Mouse (Mus musculus): Measurements from ENCODE around the gene Brd4.

Brd4 gene

DNA sequence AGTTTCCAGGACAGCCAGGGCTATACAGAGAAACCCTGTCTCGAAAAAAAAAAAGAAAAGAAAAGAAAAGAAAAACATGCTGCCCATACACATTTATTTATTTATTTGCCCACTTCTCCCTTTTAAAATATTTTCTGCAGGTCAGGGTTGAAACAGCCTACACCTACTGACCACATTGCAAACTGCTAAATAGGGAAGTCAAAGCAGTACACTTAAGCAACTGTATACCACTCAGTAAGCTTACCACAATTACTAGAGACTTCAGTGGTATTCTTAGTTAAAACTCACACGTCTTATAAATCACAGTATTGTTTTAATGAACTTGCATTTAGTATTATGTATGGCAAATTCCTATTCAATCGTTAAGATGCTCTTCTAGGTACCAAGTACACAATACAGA, 3.9 kb downstream of the Brd4 start:
- no peak for DNase-seq (ENCODE audit: low spot score)

DNA sequence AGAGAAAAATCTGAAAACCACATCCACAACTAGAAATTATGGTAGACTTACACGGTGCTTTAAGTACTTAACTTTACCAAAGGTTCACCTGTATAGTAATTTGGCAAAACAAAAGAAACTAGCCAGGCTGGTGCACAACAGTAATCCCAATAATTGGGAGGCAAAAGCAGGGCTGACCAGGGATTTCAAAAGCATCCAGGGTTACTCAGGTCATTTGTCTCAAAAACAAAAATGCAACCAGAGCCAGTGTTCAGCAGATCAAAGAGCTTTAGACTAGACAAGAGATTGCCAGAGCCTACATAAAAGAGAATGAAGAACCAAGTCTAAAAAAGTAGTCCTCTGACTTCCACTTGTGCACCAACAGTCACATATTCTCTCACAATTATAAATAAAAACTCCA, 7.3 kb downstream of the Brd4 start:
- DNase-seq (ENCODE audit: low spot score), result no peak

DNA sequence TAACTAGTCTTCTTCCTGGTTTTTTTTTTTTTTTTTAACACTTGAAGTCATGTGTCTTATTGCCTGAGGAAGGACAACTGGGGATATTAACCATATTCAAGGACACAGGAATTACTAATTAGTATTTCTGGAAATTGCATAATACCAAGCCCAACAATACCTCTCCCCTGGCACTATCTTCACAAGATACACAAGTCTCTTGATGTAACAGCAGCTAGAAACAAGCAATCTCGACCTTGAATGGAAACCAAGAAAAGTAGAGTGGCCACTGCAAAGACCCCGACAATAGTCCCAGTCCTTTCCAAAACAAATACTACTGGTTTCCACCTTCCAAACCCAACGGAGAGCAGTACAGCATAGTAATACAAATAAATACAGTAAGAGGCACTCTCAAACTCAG, 9.0 kb downstream of the Brd4 start:
- no peak for DNase-seq (ENCODE audit: low spot score)

DNA sequence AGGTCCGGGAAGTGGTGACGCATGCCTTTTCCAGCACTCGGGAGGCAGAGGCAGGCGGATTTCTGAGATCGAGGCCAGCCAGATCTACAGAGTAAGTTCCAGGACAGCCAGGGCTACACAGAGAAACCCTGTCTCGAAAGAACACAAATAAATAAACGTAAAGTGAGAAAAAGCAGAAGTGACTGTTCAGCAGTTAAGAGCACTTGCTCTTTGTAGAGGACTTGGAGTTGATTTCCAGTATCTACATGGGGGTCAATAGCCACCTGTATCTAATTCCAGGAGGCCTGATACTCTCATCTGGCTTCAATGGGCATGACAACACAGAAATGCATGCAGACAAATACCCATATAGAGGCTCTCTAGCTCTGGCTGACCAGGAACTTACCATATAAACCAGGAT, 15.4 kb downstream of the Brd4 start:
- DNase-seq (ENCODE audit: low spot score), result no peak

DNA sequence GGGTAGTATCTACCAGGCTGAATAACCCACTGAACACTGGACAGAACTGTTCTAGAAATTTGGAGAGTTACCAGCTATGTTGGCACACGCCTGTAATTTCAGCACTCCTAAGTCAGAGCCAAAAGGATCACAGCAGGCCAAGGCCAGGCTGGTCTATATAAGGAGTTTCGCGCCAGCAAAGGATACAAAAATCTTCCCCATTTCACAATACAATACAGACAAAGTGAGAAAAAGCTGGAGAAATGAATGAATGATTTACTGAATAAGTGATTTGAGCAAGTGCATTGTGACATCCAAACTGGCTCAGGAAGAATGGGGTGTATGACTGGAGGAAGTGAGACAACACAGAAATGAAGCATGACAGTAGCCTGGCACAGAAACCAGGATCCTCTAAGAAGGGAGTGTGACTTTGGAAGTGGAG, 16.0 kb downstream of the Brd4 start:
- peak; percentile 90 for DNase-seq (ENCODE audit: low spot score)

- no peak for DNase-seq (ENCODE audit: low spot score)
Observed at GRCm38 (mm10) chr17:32268096-32268495, 16.4 kb downstream of the Brd4 start.

DNA sequence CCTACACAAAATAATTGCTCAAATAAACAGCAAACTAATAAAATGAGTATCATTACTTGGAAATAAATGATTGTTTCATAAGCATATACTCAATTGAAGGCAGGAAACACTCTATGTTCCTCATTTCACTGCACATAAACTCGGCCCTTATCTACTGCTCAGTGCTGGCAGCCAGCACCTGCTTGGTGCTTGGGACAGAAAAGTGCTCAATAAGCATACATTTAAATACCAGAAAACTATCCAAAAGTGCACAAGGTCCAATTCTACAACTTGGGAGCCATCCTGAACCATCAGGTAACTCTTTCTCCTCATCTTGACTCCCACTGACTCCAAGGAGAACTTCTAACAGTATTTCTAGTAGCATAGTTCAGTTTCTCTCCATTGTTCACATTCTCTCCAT, 16.9 kb downstream of the Brd4 start:
- DNase-seq (ENCODE audit: low spot score), result no peak

DNA sequence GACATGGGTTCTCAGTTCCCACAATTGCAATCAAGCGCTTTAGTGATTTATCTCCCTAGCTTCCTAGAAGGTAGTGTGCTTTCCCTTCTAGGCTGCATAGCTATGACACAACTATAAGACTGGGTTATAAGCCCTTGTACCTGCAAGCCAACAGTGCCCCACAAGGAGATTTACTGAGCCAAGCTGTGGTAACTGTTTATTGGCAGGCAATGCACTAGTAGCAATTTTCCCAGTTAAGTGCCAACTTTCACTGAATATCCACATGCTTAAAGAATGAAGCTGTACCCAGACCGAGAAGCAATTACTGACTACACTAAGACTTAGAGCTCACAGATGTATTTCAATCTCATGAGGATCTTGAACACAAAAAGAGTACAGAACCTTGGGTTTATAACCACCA, 20.9 kb downstream of the Brd4 start:
- DNase-seq (ENCODE audit: low spot score), result peak; percentile 91

DNA sequence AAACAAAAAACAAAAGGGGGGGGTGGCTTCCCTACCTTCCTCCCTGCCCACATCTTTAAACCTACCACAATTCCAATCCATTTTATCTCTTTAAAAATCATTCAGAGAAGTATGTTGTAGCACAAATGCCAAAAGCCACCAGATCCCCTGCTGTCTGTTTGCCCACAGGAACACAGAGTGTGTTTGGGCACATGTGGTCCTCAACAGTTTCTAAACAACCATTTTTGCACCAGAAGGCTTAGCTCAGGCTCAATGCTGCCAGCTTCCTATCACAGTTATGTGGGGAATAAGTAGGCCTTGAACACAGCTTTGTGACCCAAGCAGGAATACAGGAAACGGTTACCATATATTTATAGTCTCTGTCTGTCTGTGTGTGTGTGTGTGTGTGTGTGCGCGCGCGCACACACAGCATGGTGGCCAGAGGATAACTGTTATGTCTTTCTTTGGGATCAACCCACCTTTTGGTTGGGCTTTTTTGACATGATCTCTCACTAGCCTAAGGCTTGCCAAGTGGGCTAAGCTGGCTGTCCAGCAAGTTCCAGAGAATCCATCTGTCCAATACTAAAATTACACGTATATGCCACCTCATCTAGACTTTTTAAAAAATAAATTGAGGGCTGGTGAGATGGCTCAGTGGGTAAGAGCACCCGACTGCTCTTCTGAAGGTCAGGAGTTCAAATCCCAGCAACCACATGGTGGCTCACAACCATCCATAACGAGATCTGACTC, 21.5 kb downstream of the Brd4 start:
- peak; percentile 52 for DNase-seq (ENCODE audit: low spot score)

DNA sequence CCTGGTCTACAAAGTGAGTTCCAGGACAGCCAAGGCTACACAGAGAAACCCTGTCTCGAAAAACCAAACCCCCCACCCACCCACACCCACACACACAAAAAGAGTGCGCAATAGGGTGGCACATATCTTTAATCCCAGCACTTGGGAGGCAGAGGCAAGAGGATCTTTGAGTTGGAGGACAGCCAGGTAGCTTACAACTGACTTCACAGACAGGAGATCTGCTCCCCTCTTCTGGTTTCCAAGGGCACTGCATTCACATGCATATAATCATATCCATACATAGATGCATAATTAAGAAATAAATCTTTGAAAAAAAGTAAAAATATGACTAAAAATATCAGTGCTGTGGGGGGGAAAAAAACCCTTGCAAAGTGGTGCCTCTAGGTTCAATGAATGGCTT, 25.7 kb downstream of the Brd4 start:
- no peak for DNase-seq (ENCODE audit: low spot score)

- no peak for DNase-seq (ENCODE audit: low spot score)
Observed at GRCm38 (mm10) chr17:32257944-32258343, 26.6 kb downstream of the Brd4 start.

GRCm38 (mm10) chr17:32257452-32257851, 27.1 kb downstream of the Brd4 start:
- no peak for DNase-seq (ENCODE audit: low spot score)

GRCm38 (mm10) chr17:32256896-32257295, 27.6 kb downstream of the Brd4 start:
- no peak for DNase-seq (ENCODE audit: low spot score)

DNA sequence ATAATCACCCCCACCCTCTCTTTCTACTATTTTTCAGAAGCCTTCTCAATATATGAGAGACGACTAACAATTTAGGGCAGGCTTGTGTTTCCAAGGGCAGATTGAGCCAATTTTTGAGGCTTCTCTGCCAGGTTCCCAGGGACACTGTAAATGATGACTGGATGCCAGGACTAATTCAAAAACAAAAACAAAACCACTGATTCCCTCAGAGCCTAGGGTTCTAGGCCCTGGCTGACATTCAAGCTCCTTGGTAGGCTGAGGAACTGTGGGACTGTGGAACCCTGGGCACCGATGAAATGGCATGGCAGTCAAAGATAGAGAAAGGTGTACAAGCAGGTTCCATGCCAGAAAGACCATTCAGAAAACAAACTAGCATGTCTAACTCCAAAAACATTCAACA, 31.3 kb downstream of the Brd4 start:
- peak; percentile 73 for DNase-seq (ENCODE audit: low spot score)

DNA sequence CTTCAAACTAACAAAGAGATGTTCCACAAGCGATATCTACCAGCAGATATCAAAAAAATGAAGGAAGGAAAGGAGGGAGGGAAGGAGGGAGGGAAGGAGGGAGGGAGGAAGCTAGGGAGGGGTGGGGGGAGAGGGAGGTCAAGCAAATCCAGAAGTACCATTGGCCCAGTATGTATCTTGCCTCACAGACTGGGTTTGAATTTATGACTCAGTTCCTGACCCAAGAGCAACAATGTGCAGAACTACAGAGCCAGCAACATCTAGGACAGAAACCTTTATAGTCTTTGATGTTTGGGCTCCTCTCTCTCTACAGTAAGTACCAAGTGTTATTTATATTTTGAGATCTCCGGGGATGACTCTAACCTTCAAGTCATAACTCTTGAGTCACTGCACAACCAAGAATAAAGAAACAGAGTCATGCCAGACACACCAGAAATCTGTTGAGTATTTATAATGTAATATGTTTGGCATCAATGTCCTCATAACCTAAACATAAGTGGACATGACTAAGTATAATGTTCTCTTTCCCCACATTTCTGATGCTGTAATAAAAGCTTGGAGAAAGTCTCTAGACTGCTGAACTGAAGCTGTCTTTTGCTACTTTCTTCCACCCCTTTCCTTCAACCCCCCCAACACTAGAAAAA, 32.6 kb downstream of the Brd4 start:
- DNase-seq (ENCODE audit: low spot score), result no peak

DNA sequence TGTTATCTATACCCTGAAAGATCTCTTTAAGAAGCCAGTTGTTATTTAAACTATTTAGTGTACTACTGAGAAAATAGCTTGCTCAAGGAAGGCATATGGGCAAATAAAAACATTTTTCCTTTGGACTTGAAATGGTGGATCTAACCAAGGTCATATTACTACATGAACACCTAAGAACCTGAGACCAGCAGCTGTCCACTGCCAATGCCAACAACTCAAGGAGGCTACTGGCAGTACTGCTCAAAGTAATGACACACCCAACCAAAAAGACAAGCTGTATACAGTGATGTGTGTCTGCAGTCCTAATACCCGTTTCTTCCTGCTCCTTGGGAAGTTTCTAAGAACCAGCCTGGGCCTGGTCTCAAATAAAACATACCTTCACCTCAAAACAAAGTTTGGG, 34.5 kb downstream of the Brd4 start:
- no peak for DNase-seq (ENCODE audit: low spot score)

GRCm38 (mm10) chr17:32248192-32248591, 36.3 kb downstream of the Brd4 start:
- no peak for DNase-seq (ENCODE audit: low spot score)

DNA sequence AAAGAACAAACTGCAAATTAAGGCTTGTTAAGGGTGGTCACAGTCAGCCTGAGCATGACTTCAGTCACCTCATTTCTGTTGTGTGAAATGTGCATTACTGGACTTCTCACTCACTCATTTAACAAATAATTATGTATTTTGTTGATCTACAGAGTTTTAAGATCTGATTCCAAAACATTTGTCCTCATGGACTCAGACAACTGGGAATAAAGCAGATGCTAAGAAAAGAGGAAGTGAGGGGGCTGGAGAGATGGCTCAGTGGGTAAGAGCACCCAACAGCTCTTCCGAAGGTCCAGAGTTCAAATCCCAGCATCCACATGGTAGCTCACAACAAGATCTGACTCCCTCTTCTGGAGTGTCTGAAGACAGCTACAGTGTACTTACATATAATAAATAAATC, 36.9 kb downstream of the Brd4 start:
- no peak for DNase-seq (ENCODE audit: low spot score)

- no peak for DNase-seq (ENCODE audit: low spot score)
Observed at GRCm38 (mm10) chr17:32246117-32246516, 38.4 kb downstream of the Brd4 start.

- DNase-seq (ENCODE audit: low spot score), result no peak
Observed at GRCm38 (mm10) chr17:32240881-32241531, 43.5 kb downstream of the Brd4 start.

GRCm38 (mm10) chr17:32238589-32238988, 45.9 kb downstream of the Brd4 start:
- DNase-seq (ENCODE audit: low spot score), result no peak

DNA sequence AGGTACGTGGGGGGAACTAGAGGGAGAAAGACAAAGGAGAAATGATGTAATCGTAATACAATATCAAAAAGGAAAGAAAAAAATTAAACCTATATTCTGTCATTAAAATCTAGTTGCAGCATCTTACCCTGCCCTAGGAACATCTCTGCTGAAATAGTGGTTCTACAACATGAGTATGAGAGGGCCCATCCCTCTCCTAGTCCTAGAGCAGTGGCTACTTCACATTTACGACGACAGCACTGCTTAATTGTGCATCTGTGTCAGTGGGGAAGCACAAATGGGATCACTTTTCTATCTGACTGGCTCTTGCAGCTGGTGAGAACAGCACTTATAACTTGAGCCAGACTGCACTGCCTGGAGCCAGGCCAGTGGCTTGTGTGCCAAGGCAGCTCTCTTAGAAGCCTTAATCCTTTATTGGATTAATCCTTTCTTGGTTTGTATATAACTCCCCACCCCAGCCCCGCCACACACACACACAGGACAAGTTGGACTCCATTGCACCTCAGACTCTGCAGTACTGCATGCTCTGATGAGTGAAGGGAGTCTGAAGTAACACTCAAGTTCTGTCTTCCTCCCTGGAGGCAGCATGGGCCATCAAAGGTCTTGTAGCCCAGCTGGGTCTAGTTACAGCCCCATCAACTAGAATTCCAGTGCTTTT, 48.9 kb downstream of the Brd4 start:
- DNase-seq (ENCODE audit: low spot score), result peak; percentile 83

- DNase-seq (ENCODE audit: low spot score), result no peak
Observed at GRCm38 (mm10) chr17:32233174-32233573, 51.3 kb downstream of the Brd4 start.
